Mouse (Mus musculus) small intestine, adult 2 months (tissue): Measurements from ENCODE around the gene Ndufaf3.

Experiments
- CTCF ChIP-seq: fragments of 200-500 bp; IDR thresholded peaks from 2 replicates; pipeline ENCODE4 v1.5.1; 2012; ENCODE audit warnings: low read depth, mild to moderate bottlenecking, control low read depth, inconsistent platforms, low read length, moderate library complexity, mixed read lengths; ENCODE audit not compliant: insufficient replicate concordance, insufficient read length; ENCODE audit errors: extremely low read depth
- POLR2A ChIP-seq: fragments of 200-500 bp; IDR thresholded peaks from 2 replicates; pipeline ENCODE4 v1.6.1; 2012; ENCODE audit warnings: low read depth, mild to moderate bottlenecking, control low read depth, inconsistent platforms, low read length, moderate library complexity

DNA sequence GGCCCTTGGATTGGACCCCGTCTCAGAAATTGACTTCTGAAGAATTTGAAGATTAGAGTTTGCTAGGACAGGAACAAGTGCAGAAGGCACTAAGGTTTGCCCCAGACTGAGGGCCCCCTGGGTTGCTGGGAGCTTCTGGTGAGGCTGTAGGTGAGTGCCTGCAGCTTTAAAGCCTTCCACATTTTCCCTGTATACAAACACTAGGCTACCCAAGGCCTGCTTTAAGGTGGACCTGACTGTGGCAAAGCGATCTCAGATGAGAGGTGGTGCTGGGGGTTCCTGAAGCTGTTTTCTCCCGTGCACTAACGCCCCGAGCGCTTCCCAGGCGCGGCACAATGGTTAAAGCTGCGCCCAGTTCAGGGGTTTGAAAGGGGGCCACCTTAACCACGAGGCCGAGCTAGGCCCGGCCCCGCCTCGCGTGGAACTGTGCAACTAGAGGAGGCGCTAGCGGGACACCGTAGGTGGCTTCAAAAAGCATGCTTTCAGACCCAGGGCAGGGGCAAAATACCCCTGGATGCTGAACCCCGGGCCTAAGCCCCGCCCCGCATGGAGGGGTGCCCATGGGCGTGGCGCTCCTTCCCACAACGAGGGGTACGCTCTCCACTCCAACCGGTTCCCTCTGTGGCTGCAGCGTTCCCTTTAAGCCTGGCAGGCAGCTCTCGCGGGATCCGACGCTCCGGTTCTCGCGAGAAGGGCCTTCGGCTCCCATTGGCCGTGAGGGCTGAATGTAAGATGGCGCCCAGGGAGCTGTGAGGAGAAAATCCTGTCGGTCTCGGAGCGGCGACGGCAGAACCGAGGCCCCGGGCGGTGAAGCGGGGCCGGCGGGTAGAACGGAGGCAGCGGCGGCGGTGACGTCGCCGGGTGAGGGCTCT is 50.6 kb downstream of the Ndufaf3 start, which contains the start of gene Qrich1:
- TF ChIP-seq CTCF (0 out of 2 replicates have a peak, but pooled peaks have one; percentile 5), POLR2A (peak; percentile 91)
